Mouse (Mus musculus) midbrain, embryonic 11.5 days (tissue): ENCODE data around the gene Dse. TPM values are rescaled to one million over a fixed set of nuclear protein-coding genes. Genes with fewer than 3 reads are reported as not detected.
"Not testable (repeated sequence)": the region's sequence is repeated elsewhere in the genome, so short reads cannot be mapped to it uniquely, and the experiment has no call there.

ENCODE experiments used
- ATAC-seq: fragments of 200-750 bp; cut with Nextera tagmentation; 2 replicates; pipeline ENCODE4 v1.8.0; 2017; ENCODE audit warnings: moderate TSS enrichment, moderate library complexity; ENCODE audit not compliant: low FRiP score
- DNase-seq: peaks from one replicate; pipeline ENCODE4 v3.0.0; 2015; ENCODE audit warnings: low spot score; ENCODE audit errors: missing footprints
- H3K27ac ChIP-seq: fragments of 300-500 bp; sonication (generic); 2 replicates; pipeline ENCODE4 v1.5.1; 2014; ENCODE audit warnings: low read depth, low read length
- H3K27me3 ChIP-seq: fragments of 300-500 bp; sonication (generic); 2 replicates; pipeline ENCODE4 v1.6.1; 2014; ENCODE audit warnings: mild to moderate bottlenecking, low read length, moderate library complexity, mixed read lengths; ENCODE audit not compliant: control insufficient read depth, insufficient read depth
- H3K36me3 ChIP-seq: fragments of 300-500 bp; sonication (generic); 2 replicates; pipeline ENCODE4 v1.6.1; 2014; ENCODE audit warnings: mild to moderate bottlenecking, low read length, moderate library complexity, mixed read lengths; ENCODE audit not compliant: control insufficient read depth, insufficient read depth
- H3K4me1 ChIP-seq: fragments of 300-500 bp; sonication (generic); 2 replicates; pipeline ENCODE4 v1.6.1; 2014; ENCODE audit warnings: low read length; ENCODE audit not compliant: control insufficient read depth, insufficient read depth
- H3K4me2 ChIP-seq: fragments of 300-500 bp; sonication (generic); 2 replicates; pipeline ENCODE4 v1.6.1; 2014; ENCODE audit warnings: mild to moderate bottlenecking, moderate library complexity
- H3K4me3 ChIP-seq: fragments of 300-500 bp; sonication (generic); 2 replicates; pipeline ENCODE4 v1.5.1; 2014; ENCODE audit warnings: low read depth, low read length
- H3K9ac ChIP-seq: fragments of 300-500 bp; sonication (generic); 2 replicates; pipeline ENCODE4 v1.6.1; 2014; ENCODE audit warnings: low read length
- H3K9me3 ChIP-seq: fragments of 300-500 bp; sonication (generic); 2 replicates; pipeline ENCODE4 v1.6.1; 2016; ENCODE audit warnings: low read length; ENCODE audit not compliant: control insufficient read depth
- WGBS: fragments of 180-500 bp; shearing (Covaris S2); extraction: QIAGEN DNeasy Blood & Tissue Kit; methylation state at CpG from one replicate; pipeline ENCODE4 v1.1.7; 2014; 5-methylcytosine and 5-hydroxymethylcytosine counted together
- polyA plus RNA-seq: library from polyadenylated mRNA; unstranded; fragments of >200 nt; fragmentation: Nextera tagmentation; extraction: Ambion mirVana; gene quantifications from 2 replicates; pipeline ENCODE4 v1.2.1, GENCODE M21; 2014

Dse gene
- 21.1 and 24.8 TPM in 2 replicates for polyA plus RNA-seq

GRCm38 (mm10) chr10:34207503-34207850, at the start of gene Dse:
Gene Dse (minus strand): TSS chr10:34207715.
- H3K27me3 ChIP-seq = no peaks in the 10 kb centered on the region
- peaks cover 3% of the 10 kb centered on the region; the same call in 1 of the 2 replicates for H3K4me1 ChIP-seq
- H3K36me3 ChIP-seq = no peaks in the 10 kb centered on the region
- peak within 1 kb of the TSS; percentile 76 for H3K9ac ChIP-seq
- ATAC-seq (peak; percentile 25), DNase-seq (peak; percentile 98)
- H3K4me2 ChIP-seq = peak within 1 kb of the TSS; percentile 69
- H3K4me3 ChIP-seq = peak within 1 kb of the TSS; percentile 65
- no peaks in the 10 kb centered on the region for H3K9me3 ChIP-seq
- WGBS = under 1% methylated on average over 14 of the region's 14 CpGs
- H3K27ac ChIP-seq = peak within 1 kb of the TSS; percentile 55

GRCm38 (mm10) chr10:34252833-34253232, 45.3 kb upstream of the Dse start:
- not testable (repeated sequence) for H3K4me3 ChIP-seq, H3K9ac ChIP-seq, H3K9me3 ChIP-seq, ATAC-seq, DNase-seq, H3K27me3 ChIP-seq, H3K27ac ChIP-seq, H3K4me1 ChIP-seq, H3K36me3 ChIP-seq, H3K4me2 ChIP-seq
- WGBS = 88% methylated on average over 9 of the region's 9 CpGs

GRCm38 (mm10) chr10:34249594-34249993, 42.1 kb upstream of the Dse start:
- Histone ChIP-seq H3K4me2 (no peak overlapping the region), H3K4me1 (peaks cover 5% of the 10 kb centered on the region; the same call in 1 of the 2 replicates), H3K36me3 (no peaks in the 10 kb centered on the region), H3K27ac (no peak overlapping the region), H3K9ac (no peak overlapping the region), H3K9me3 (no peaks in the 10 kb centered on the region), H3K4me3 (no peak overlapping the region), H3K27me3 (no peaks in the 10 kb centered on the region)
- ATAC-seq (no peak), DNase-seq (no peak)
- WGBS = 64% methylated on average over 2 of the region's 2 CpGs

- 51% methylated on average over 3 of the region's 3 CpGs for WGBS
- Histone ChIP-seq H3K27ac (no peak overlapping the region), H3K9me3 (no peaks in the 10 kb centered on the region), H3K4me2 (no peak overlapping the region), H3K4me3 (no peak overlapping the region), H3K36me3 (no peaks in the 10 kb centered on the region), H3K9ac (no peak overlapping the region), H3K27me3 (no peaks in the 10 kb centered on the region), H3K4me1 (peaks cover 5% of the 10 kb centered on the region; the same call in 1 of the 2 replicates)
- DNase-seq (peak; percentile 84), ATAC-seq (no peak)
These were observed 40.2 kb upstream of the Dse start for GRCm38 (mm10) chr10:34247757-34248156.

- H3K4me3 ChIP-seq = no peak overlapping the region
- no peak for ATAC-seq
- H3K27me3 ChIP-seq = no peaks in the 10 kb centered on the region
- no peak overlapping the region for H3K4me2 ChIP-seq
- H3K4me1 ChIP-seq = peaks cover 5% of the 10 kb centered on the region; the same call in 1 of the 2 replicates
- H3K27ac ChIP-seq = no peak overlapping the region
- H3K9ac ChIP-seq = no peak overlapping the region
- WGBS = 79% methylated on average over 2 of the region's 2 CpGs
- H3K36me3 ChIP-seq = no peaks in the 10 kb centered on the region
- no peak for DNase-seq
- H3K9me3 ChIP-seq = no peaks in the 10 kb centered on the region
These were observed 38.6 kb upstream of the Dse start for GRCm38 (mm10) chr10:34246106-34246505.

- Histone ChIP-seq H3K27ac (no peak overlapping the region), H3K4me3 (no peak overlapping the region), H3K9me3 (no peaks in the 10 kb centered on the region), H3K4me1 (peaks cover 5% of the 10 kb centered on the region; the same call in 1 of the 2 replicates), H3K36me3 (no peaks in the 10 kb centered on the region), H3K27me3 (no peaks in the 10 kb centered on the region), H3K4me2 (no peak overlapping the region), H3K9ac (no peak overlapping the region)
- ATAC-seq (no peak), DNase-seq (no peak)
- 71% methylated on average over 5 of the region's 5 CpGs for WGBS
These were observed 37.2 kb upstream of the Dse start for GRCm38 (mm10) chr10:34244745-34245144.

- H3K27ac ChIP-seq = no peak overlapping the region
- DNase-seq = no peak
These were observed 31.0 kb upstream of the Dse start for GRCm38 (mm10) chr10:34238536-34238935.

GRCm38 (mm10) chr10:34236569-34236968, 29.1 kb upstream of the Dse start:
- no peaks in the 10 kb centered on the region for H3K36me3 ChIP-seq
- ATAC-seq (no peak), DNase-seq (no peak)
- WGBS = 87% methylated on average over 5 of the region's 5 CpGs
- no peaks in the 10 kb centered on the region for H3K9me3 ChIP-seq
- H3K4me1 ChIP-seq = no peaks in the 10 kb centered on the region
- H3K4me2 ChIP-seq = no peak overlapping the region
- H3K27ac ChIP-seq = no peak overlapping the region
- no peak overlapping the region for H3K9ac ChIP-seq
- H3K4me3 ChIP-seq = no peak overlapping the region
- H3K27me3 ChIP-seq = no peaks in the 10 kb centered on the region

More at GRCm38 (mm10) chr10:34238536-34238935, 31.0 kb upstream of the Dse start:
- WGBS = 79% methylated on average over 4 of the region's 4 CpGs
- H3K4me2 ChIP-seq = no peak overlapping the region
- no peak overlapping the region for H3K4me3 ChIP-seq
- no peak for ATAC-seq
- H3K9ac ChIP-seq = no peak overlapping the region
- H3K36me3 ChIP-seq = no peaks in the 10 kb centered on the region
- H3K27me3 ChIP-seq = no peaks in the 10 kb centered on the region
- H3K9me3 ChIP-seq = no peaks in the 10 kb centered on the region
- H3K4me1 ChIP-seq = no peaks in the 10 kb centered on the region

GRCm38 (mm10) chr10:34235384-34235783, 27.9 kb upstream of the Dse start:
- Histone ChIP-seq H3K4me1 (no peaks in the 10 kb centered on the region), H3K36me3 (no peaks in the 10 kb centered on the region), H3K9ac (no peak overlapping the region), H3K27ac (no peak overlapping the region), H3K9me3 (no peaks in the 10 kb centered on the region), H3K27me3 (no peaks in the 10 kb centered on the region), H3K4me3 (no peak overlapping the region), H3K4me2 (no peak overlapping the region)
- no peak for DNase-seq
- ATAC-seq = no peak
- WGBS = 33% methylated on average over 3 of the region's 3 CpGs
